ENCODE assay signal across 14 mouse cellular contexts in genomic region chr3:95056275-95056674, GRCm38 (mm10). TPM values are rescaled to one million over a fixed set of nuclear protein-coding genes. Genes with fewer than 3 reads are reported as not detected.
DNase-seq lines count a peak whose midpoint lies in the region; ATAC-seq and TF ChIP-seq lines count a peak whose summit lies in the region.
"Had no signal": no experiment of that assay in that cellular context is flagged by ENCODE, and none has a peak within 500 bp of the region (broad histone marks: within the 10 kb centered on the region; RNA-seq: fewer than 3 reads in every experiment).

No protein-coding gene starts in this region.

- H3K4me1 ChIP-seq in heart, embryonic 14.5 days (ENCODE audit: control insufficient read depth in 2 of 2, insufficient read depth in 2 of 2, low read length in 2 of 2) = peaks cover 16 to 33% of the 10 kb centered on the region in 2 experiments
- H3K4me1 ChIP-seq in liver, embryonic 14.5 days (replicated peaks; ENCODE audit: control insufficient read depth in 2 of 2, insufficient read depth in 2 of 2, low read length in 1 of 2) = peaks cover 17 to 25% of the 10 kb centered on the region in 2 experiments
- H3K4me1 ChIP-seq: forebrain, embryonic 15.5 days; limb, embryonic 12.5 days; midbrain, embryonic 12.5 days had no signal

- no peak for TF ChIP-seq EP300 in liver, embryonic 14.5 days (IDR thresholded peaks at IDR 0.05; ENCODE audit: low read depth)

- no peak for TF ChIP-seq CTCF in liver, embryonic 14.5 days (IDR thresholded peaks at IDR 0.05; ENCODE audit: low read depth)
- TF ChIP-seq CTCF in layer of hippocampus, adult 2 months (conservative IDR thresholded peaks at IDR 0.05) = no peak

- no peak for ATAC-seq in heart, embryonic 14.5 days (ENCODE audit: insufficient number of reproducible peaks, insufficient read depth, low FRiP score, low read depth)
- ATAC-seq in liver, embryonic 14.5 days (ENCODE audit: insufficient read depth) = peak; percentile 17; the same call in 1 of the 2 replicates
- ATAC-seq: CD4-positive, CD25-positive, alpha-beta regulatory T cell, adult 4 months; forebrain, embryonic 15.5 days had no signal

- no peak overlapping the region for H3K4me3 ChIP-seq in heart, embryonic 14.5 days (ENCODE audit: control insufficient read depth in 1 of 2, insufficient read depth in 1 of 2, low read depth in 1 of 2, low read length in 2 of 2)
- H3K4me3 ChIP-seq in liver, embryonic 14.5 days (ENCODE audit: insufficient read depth in 1 of 2, low read depth in 2 of 2, low read length in 2 of 2) = no peak overlapping the region
- no peak overlapping the region for H3K4me3 ChIP-seq in layer of hippocampus, adult 2 months
- H3K4me3 ChIP-seq: embryonic facial prominence, embryonic 12.5 days; forebrain, embryonic 15.5 days; limb, embryonic 12.5 days; midbrain, embryonic 12.5 days had no signal

- 56% methylated on average over 7 of the region's 7 CpGs for WGBS in heart, embryonic 14.5 days
- WGBS in liver, embryonic 14.5 days (ENCODE audit: insufficient replicate concordance) = 35% methylated on average over 7 of the region's 7 CpGs

- no peak for DNase-seq in heart, postnatal 25 days (ENCODE audit: low spot score)
- peak; percentile 38 for DNase-seq in spleen, adult 12 weeks (ENCODE audit: low spot score)
- DNase-seq in spleen, adult 18-20 months = no peak
- DNase-seq in liver, embryonic 14.5 days (ENCODE audit: low read depth in 3 of 3, low spot score in 3 of 3) = no peak
- DNase-seq in layer of hippocampus, adult 2 months (ENCODE audit: low spot score in 2 of 2) = no peak
- no peak for DNase-seq in embryo, embryonic 10 days (ENCODE audit: low spot score)
- DNase-seq: cerebellum, adult 11 months; kidney, adult 11 months had no signal

- no peak overlapping the region; the same call in 1 of the 2 replicates for H3K9ac ChIP-seq in heart, embryonic 14.5 days (ENCODE audit: low read length)
- H3K9ac ChIP-seq in liver, embryonic 14.5 days (replicated peaks) = no peak overlapping the region
- H3K9ac ChIP-seq: embryonic facial prominence, embryonic 12.5 days; forebrain, embryonic 15.5 days; limb, embryonic 12.5 days; midbrain, embryonic 12.5 days had no signal

- H3K36me3 ChIP-seq in heart, embryonic 14.5 days (ENCODE audit: control insufficient read depth, insufficient read depth, low read length) = peaks cover 41% of the 10 kb centered on the region
- peaks cover 23% of the 10 kb centered on the region for H3K36me3 ChIP-seq in liver, embryonic 14.5 days (replicated peaks; ENCODE audit: control insufficient read depth, insufficient read depth, low read depth)

- H3K27me3 ChIP-seq in heart, embryonic 14.5 days (ENCODE audit: control insufficient read depth, insufficient read depth, low read length) = no peaks in the 10 kb centered on the region
- no peaks in the 10 kb centered on the region for H3K27me3 ChIP-seq in liver, embryonic 14.5 days (ENCODE audit: control insufficient read depth, insufficient read depth, low read length)
- H3K27me3 ChIP-seq: embryonic facial prominence, embryonic 12.5 days; forebrain, embryonic 15.5 days; limb, embryonic 12.5 days; midbrain, embryonic 12.5 days had no signal

- intact Hi-C loops in heart, postnatal 25 days (cut with DNase I) = no loop called here

- no peak overlapping the region for H3K4me2 ChIP-seq in heart, embryonic 14.5 days (ENCODE audit: low read length)
- H3K4me2 ChIP-seq in liver, embryonic 14.5 days (ENCODE audit: low read depth) = no peak overlapping the region
- H3K4me2 ChIP-seq: embryonic facial prominence, embryonic 12.5 days; forebrain, embryonic 15.5 days; limb, embryonic 12.5 days; midbrain, embryonic 12.5 days had no signal

- no peaks in the 10 kb centered on the region for H3K9me3 ChIP-seq in heart, embryonic 14.5 days (ENCODE audit: control insufficient read depth, low read length)
- H3K9me3 ChIP-seq in liver, embryonic 14.5 days (ENCODE audit: control insufficient read depth, low read length) = no peaks in the 10 kb centered on the region
- H3K9me3 ChIP-seq: embryonic facial prominence, embryonic 12.5 days; forebrain, embryonic 15.5 days; limb, embryonic 12.5 days; midbrain, embryonic 12.5 days had no signal

- peak overlapping the region; percentile 44 to 87; a peak in 3 of 4 replicates for H3K27ac ChIP-seq in heart, embryonic 14.5 days (replicated peaks in 1 of 2; ENCODE audit: control insufficient read depth in 1 of 2, insufficient read depth in 1 of 2, low read depth in 2 of 2, low read length in 2 of 2)
- no peak overlapping the region for H3K27ac ChIP-seq in liver, embryonic 14.5 days
- H3K27ac ChIP-seq in layer of hippocampus, adult 2 months = no peak overlapping the region
- H3K27ac ChIP-seq: embryonic facial prominence, embryonic 12.5 days; forebrain, embryonic 15.5 days; limb, embryonic 12.5 days; midbrain, embryonic 12.5 days had no signal

RNA-seq across cellular contexts. Expression of gene Psmd4, which starts 13.9 kb away (rescaled TPM):
- 176 and 188 TPM in 2 replicates for polyA plus RNA-seq in heart, embryonic 14.5 days (2014; fragmentation: Nextera tagmentation; extraction: Ambion mirVana)
- total RNA-seq in heart, postnatal 25 days (2021) = 100 to 1,000 TPM; 119 to 129 TPM
- 114 and 150 TPM in 2 replicates for polyA plus RNA-seq in liver, embryonic 14.5 days (2012; rRNA removed)
- 153 and 161 TPM in 2 replicates for polyA plus RNA-seq in liver, embryonic 14.5 days (2014; fragmentation: Nextera tagmentation; extraction: Ambion mirVana)
- 100 to 1,000 TPM; 158 to 160 TPM for total RNA-seq in layer of hippocampus, adult 2 months (2021)

RNA-seq across cellular contexts. Expression of gene Zfp687, which starts 41.0 kb away (rescaled TPM):
- 13.5 and 16.9 TPM in 2 replicates for polyA plus RNA-seq in heart, embryonic 14.5 days (2014; fragmentation: Nextera tagmentation; extraction: Ambion mirVana)
- total RNA-seq in heart, postnatal 25 days (2021) = 10 to 100 TPM; 10.8 to 11.1 TPM
- 5.8 and 6.6 TPM in 2 replicates for polyA plus RNA-seq in liver, embryonic 14.5 days (2012; rRNA removed)
- 4.4 and 5.9 TPM in 2 replicates for polyA plus RNA-seq in liver, embryonic 14.5 days (2014; fragmentation: Nextera tagmentation; extraction: Ambion mirVana)
- 10 to 100 TPM; 26.2 to 26.6 TPM for total RNA-seq in layer of hippocampus, adult 2 months (2021)

RNA-seq across cellular contexts. Expression of gene Pip5k1a, which starts 50.5 kb away (rescaled TPM):
- 11.9 and 12.7 TPM in 2 replicates for polyA plus RNA-seq in heart, embryonic 14.5 days (2014; fragmentation: Nextera tagmentation; extraction: Ambion mirVana)
- total RNA-seq in heart, postnatal 25 days (2021) = 10 to 100 TPM; 14.2 to 15.2 TPM
- polyA plus RNA-seq in liver, embryonic 14.5 days (2012; rRNA removed) = 7.9 and 9.4 TPM in 2 replicates
- 4.7 and 5.5 TPM in 2 replicates for polyA plus RNA-seq in liver, embryonic 14.5 days (2014; fragmentation: Nextera tagmentation; extraction: Ambion mirVana)
- 10 to 100 TPM; 64.1 to 71.0 TPM for total RNA-seq in layer of hippocampus, adult 2 months (2021)

RNA-seq across cellular contexts. Expression of gene Vps72, which starts 54.5 kb away (rescaled TPM):
- 87.5 and 95.7 TPM in 2 replicates for polyA plus RNA-seq in heart, embryonic 14.5 days (2014; fragmentation: Nextera tagmentation; extraction: Ambion mirVana)
- 10 to 100 TPM; 31.3 to 32.2 TPM for total RNA-seq in heart, postnatal 25 days (2021)
- 19.7 and 23.4 TPM in 2 replicates for polyA plus RNA-seq in liver, embryonic 14.5 days (2012; rRNA removed)
- 29.6 and 31.4 TPM in 2 replicates for polyA plus RNA-seq in liver, embryonic 14.5 days (2014; fragmentation: Nextera tagmentation; extraction: Ambion mirVana)
- total RNA-seq in layer of hippocampus, adult 2 months (2021) = 10 to 100 TPM; 43.5 to 46.1 TPM

Comparison
In these comparisons a context has a peak if more than half of its experiments do, and no peak if none do; other contexts are left out.
1. H3K27ac ChIP-seq: peak in heart, embryonic 14.5 days (2 of 2); none in liver, embryonic 14.5 days (single experiment) and layer of hippocampus, adult 2 months (single experiment).
2. RNA of gene Pip5k1a, which starts 50.5 kb away (total RNA-seq): 64.1 to 71.0 TPM in layer of hippocampus, adult 2 months; 14.2 to 15.2 TPM in heart, postnatal 25 days; every median in the first group is over 4 times any median in the second.